Mouse (Mus musculus): ENCODE results near the gene Fgfr4. TPM values are rescaled to one million over a fixed set of nuclear protein-coding genes. Genes with fewer than 3 reads are reported as not detected.

Fgfr4 gene
- total and polyA plus RNA-seq, 3 experiments, result not detected

GRCm38 (mm10) chr13:55162365-55162764, 9.9 kb downstream of the Fgfr4 start:
- Histone ChIP-seq H3K27me3 (ENCODE audit: control insufficient read depth in 1 of 2, insufficient read depth in 2 of 2, low read length in 2 of 2) (no peaks in the 10 kb centered on the region), H3K79me2 (ENCODE audit: control insufficient read depth, insufficient read depth, low read length, poor library complexity) (no peaks in the 10 kb centered on the region), H3K9ac (ENCODE audit: control insufficient read depth, low read depth, low read length, poor library complexity, severe bottlenecking) (no peak overlapping the region), H3K36me3 (ENCODE audit: control insufficient read depth in 1 of 2, insufficient read depth in 2 of 2, low read length in 2 of 2) (no peaks in the 10 kb centered on the region), H3K27ac (ENCODE audit: control insufficient read depth, low read depth, low read length) (no peak overlapping the region), H3K4me1 (ENCODE audit: control insufficient read depth in 1 of 2, insufficient read depth in 2 of 2, low read length in 2 of 2) (no peaks in the 10 kb centered on the region), H3K9me3 (replicated peaks; ENCODE audit: insufficient read depth, low read length) (no peaks in the 10 kb centered on the region), H3K4me3 (ENCODE audit: control insufficient read depth in 1 of 2, insufficient read depth in 1 of 2, low read depth in 2 of 2, low read length in 2 of 2) (no peak overlapping the region)
- DNase-seq (ENCODE audit: low read depth, low spot score), result no peak
- TF ChIP-seq ZC3H11A (IDR thresholded peaks at IDR 0.05; ENCODE audit: low read depth, low read length) (no peak), USF1 (IDR thresholded peaks at IDR 0.05; ENCODE audit: low read depth, low read length) (no peak)

DNA sequence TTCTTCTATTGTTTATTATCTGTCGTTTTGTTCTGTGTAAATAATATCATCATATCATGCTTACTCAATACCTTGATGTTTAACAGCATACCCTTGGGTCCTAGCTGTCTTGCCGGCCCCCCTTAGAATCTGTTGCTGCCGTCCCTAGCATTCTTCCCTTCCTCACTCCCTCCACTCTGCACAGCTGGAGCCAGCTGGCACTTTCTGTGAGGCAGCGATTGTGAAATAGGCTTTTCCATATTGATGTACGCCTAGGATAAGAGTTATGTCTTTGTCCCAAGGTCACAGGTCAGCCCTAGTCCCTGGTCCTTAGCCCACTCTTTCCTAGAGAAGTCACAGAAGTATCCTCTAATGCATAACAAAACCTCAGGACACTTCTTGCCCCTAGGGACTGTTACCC, 11.1 kb downstream of the Fgfr4 start:
- no peak for TF ChIP-seq MEF2A (IDR thresholded peaks at IDR 0.05; ENCODE audit: extremely low read depth, insufficient replicate concordance, low read depth, low read length, poor library complexity, severe bottlenecking)
- Histone ChIP-seq H3K27me3 (ENCODE audit: control insufficient read depth in 1 of 2, insufficient read depth in 2 of 2, low read length in 2 of 2) (no peaks in the 10 kb centered on the region), H3K9me3 (replicated peaks; ENCODE audit: insufficient read depth, low read length) (no peaks in the 10 kb centered on the region), H3K27ac (ENCODE audit: control insufficient read depth, low read depth, low read length) (no peak overlapping the region), H3K4me1 (ENCODE audit: control insufficient read depth in 1 of 2, insufficient read depth in 2 of 2, low read length in 2 of 2) (no peaks in the 10 kb centered on the region), H3K36me3 (ENCODE audit: control insufficient read depth in 1 of 2, insufficient read depth in 2 of 2, low read length in 2 of 2) (no peaks in the 10 kb centered on the region), H3K4me3 (ENCODE audit: control insufficient read depth in 1 of 2, insufficient read depth in 1 of 2, low read depth in 2 of 2, low read length in 2 of 2) (no peak overlapping the region), H3K9ac (ENCODE audit: control insufficient read depth, low read depth, low read length, poor library complexity, severe bottlenecking) (no peak overlapping the region), H3K79me2 (ENCODE audit: control insufficient read depth, insufficient read depth, low read length, poor library complexity) (no peaks in the 10 kb centered on the region)
- no peak for DNase-seq (ENCODE audit: low read depth, low spot score)

DNA sequence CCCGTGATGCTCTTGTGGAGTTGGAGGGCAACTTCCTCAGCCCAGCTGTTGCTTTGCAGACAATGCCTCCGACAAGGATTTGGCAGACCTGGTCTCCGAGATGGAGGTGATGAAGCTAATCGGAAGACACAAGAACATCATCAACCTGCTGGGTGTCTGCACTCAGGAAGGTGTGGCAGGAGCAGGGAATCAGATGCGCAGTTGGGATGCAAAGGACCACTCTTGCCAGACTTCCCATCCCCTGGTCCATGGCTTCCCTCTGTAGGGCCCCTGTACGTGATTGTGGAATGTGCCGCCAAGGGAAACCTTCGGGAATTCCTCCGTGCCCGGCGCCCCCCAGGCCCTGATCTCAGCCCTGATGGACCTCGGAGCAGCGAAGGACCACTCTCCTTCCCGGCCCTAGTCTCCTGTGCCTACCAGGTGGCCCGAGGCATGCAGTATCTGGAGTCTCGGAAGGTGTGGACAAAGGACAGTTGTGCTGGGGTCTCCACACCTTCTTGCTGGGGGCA, 13.4 kb downstream of the Fgfr4 start:
- TF ChIP-seq CHD2 (IDR thresholded peaks at IDR 0.05; ENCODE audit: low read length), result no peak
- TF ChIP-seq CHD1 (IDR thresholded peaks at IDR 0.05; ENCODE audit: low read depth, low read length), result no peak
- no peak for TF ChIP-seq GABPA (IDR thresholded peaks at IDR 0.05; ENCODE audit: low read depth, low read length)
- TF ChIP-seq ELF1 (IDR thresholded peaks at IDR 0.05; ENCODE audit: low read depth, low read length), result no peak
- no peak for TF ChIP-seq ZNF384 (IDR thresholded peaks at IDR 0.05; ENCODE audit: low read depth, low read length)
- TF ChIP-seq MYC (IDR thresholded peaks at IDR 0.05; ENCODE audit: low read depth, low read length), result no peak
- no peak for TF ChIP-seq POLR2AphosphoS5 (IDR thresholded peaks at IDR 0.05; ENCODE audit: borderline replicate concordance, low read depth, low read length)
- TF ChIP-seq JUND (IDR thresholded peaks at IDR 0.05; ENCODE audit: low read depth, low read length), result no peak
- TF ChIP-seq NRF1 (IDR thresholded peaks at IDR 0.05; ENCODE audit: insufficient read depth, low read depth, low read length, poor library complexity, severe bottlenecking), result no peak
- TF ChIP-seq MEF2A (IDR thresholded peaks at IDR 0.05; ENCODE audit: extremely low read depth, insufficient replicate concordance, low read depth, low read length, poor library complexity, severe bottlenecking), result no peak
- TF ChIP-seq BHLHE40 (IDR thresholded peaks at IDR 0.05; ENCODE audit: borderline replicate concordance, low read depth, low read length), result no peak
- no peak overlapping the region for H3K9ac ChIP-seq (ENCODE audit: control insufficient read depth, low read depth, low read length, poor library complexity, severe bottlenecking)
- DNase-seq (ENCODE audit: low read depth, low spot score), result no peak
- no peaks in the 10 kb centered on the region for H3K9me3 ChIP-seq (replicated peaks; ENCODE audit: insufficient read depth, low read length)
- H3K79me2 ChIP-seq (ENCODE audit: control insufficient read depth, insufficient read depth, low read length, poor library complexity), result no peaks in the 10 kb centered on the region
- H3K4me3 ChIP-seq (ENCODE audit: control insufficient read depth in 1 of 2, insufficient read depth in 1 of 2, low read depth in 2 of 2, low read length in 2 of 2), result no peak overlapping the region
- H3K36me3 ChIP-seq (ENCODE audit: control insufficient read depth in 1 of 2, insufficient read depth in 2 of 2, low read length in 2 of 2), result no peaks in the 10 kb centered on the region
- H3K27ac ChIP-seq (ENCODE audit: control insufficient read depth, low read depth, low read length), result no peak overlapping the region
- no peaks in the 10 kb centered on the region for H3K27me3 ChIP-seq (ENCODE audit: control insufficient read depth in 1 of 2, insufficient read depth in 2 of 2, low read length in 2 of 2)
- no peaks in the 10 kb centered on the region for H3K4me1 ChIP-seq (ENCODE audit: control insufficient read depth in 1 of 2, insufficient read depth in 2 of 2, low read length in 2 of 2)
